Mouse (Mus musculus): Measurements from ENCODE around the gene Cfap58. TPM values are rescaled to one million over a fixed set of nuclear protein-coding genes. Genes with fewer than 3 reads are reported as not detected.
A peak's percentile ranks its signal among the peaks of the same experiment; 100 is the strongest.

The Cfap58 gene
- polyA plus RNA-seq, 1 experiment from 2014 or later, result 0.12 TPM

DNA sequence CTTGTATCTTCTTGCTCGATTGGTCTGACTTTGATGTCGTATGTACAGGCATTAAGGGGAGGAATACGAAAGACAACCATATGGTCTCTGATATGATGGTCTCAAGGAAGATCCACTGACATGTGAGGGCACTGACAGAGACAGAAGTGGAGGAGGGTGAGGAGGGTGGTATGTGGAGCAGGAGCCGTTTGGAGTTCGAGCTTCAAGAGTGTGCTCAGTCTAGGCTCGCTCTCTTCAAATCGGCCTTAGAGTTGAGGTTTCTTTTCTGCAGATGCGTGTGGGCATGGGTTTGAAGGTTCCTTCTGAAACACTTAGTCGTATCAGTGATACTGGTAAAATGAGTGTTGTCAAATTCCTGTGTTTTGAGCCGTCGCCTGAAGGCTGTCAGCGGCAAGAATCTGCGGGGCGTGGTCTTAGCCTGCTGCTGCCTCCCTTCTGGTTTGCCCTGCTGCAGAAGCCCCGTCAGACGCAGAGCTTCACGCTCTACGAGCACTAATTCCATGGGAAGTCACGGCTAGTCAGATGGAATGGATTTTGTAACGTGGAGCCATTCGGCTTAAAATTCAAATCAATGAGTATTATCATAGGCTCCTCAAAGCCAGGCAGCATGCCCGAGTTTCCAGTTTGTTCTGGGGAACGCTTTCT is 9.5 kb downstream of the Cfap58 start:
- 34% methylated on average over 23 of the region's 23 CpGs for WGBS
- H3K4me2 ChIP-seq (ENCODE audit: low read length), result peak overlapping the region; percentile 60
- no peaks in the 10 kb centered on the region for H3K36me3 ChIP-seq (ENCODE audit: control insufficient read depth, insufficient read depth, low read length)
- no peak for ATAC-seq (ENCODE audit: insufficient number of reproducible peaks, insufficient read depth, low FRiP score, low read depth)
- peaks cover 0 to 2% of the 10 kb centered on the region in 2 experiments; a peak in 1 of 4 replicates for H3K4me1 ChIP-seq (ENCODE audit: control insufficient read depth in 2 of 2, insufficient read depth in 2 of 2, low read length in 2 of 2)
- H3K4me3 ChIP-seq (ENCODE audit: control insufficient read depth in 1 of 2, insufficient read depth in 1 of 2, low read depth in 1 of 2, low read length in 2 of 2), result peak overlapping the region; percentile 2 to 27; a peak in 3 of 4 replicates
- H3K9me3 ChIP-seq (ENCODE audit: control insufficient read depth, low read length), result no peaks in the 10 kb centered on the region
- H3K27ac ChIP-seq (replicated peaks in 1 of 2; ENCODE audit: control insufficient read depth in 1 of 2, insufficient read depth in 1 of 2, low read depth in 2 of 2, low read length in 2 of 2), result no peak overlapping the region
- no peaks in the 10 kb centered on the region for H3K27me3 ChIP-seq (ENCODE audit: control insufficient read depth, insufficient read depth, low read length)
- peak overlapping the region; percentile 46 for H3K9ac ChIP-seq (ENCODE audit: low read length)

DNA sequence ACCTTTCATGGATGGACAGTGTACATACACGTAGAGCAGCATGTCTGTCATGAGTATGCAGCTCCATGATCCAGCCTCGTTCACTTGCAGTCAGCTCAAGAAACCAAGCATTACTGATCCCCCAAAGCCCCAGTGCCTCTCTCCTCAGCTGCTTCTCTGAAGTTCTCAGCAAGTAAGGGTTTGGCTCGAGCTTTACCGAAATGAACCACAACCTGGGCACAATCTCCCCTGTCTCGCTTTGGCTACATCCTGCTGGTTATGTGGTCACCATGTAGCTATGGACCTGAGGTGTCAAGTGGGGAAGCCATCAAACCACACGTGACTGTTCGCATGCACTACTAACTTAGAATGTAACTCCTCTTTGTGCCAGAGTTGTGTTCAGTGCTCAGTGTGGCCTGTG is 13.5 kb downstream of the Cfap58 start:
- no peak for ATAC-seq (ENCODE audit: insufficient number of reproducible peaks, insufficient read depth, low FRiP score, low read depth)
- peaks cover 0 to 2% of the 10 kb centered on the region in 2 experiments; a peak in 1 of 4 replicates for H3K4me1 ChIP-seq (ENCODE audit: control insufficient read depth in 2 of 2, insufficient read depth in 2 of 2, low read length in 2 of 2)
- no peaks in the 10 kb centered on the region for H3K36me3 ChIP-seq (ENCODE audit: control insufficient read depth, insufficient read depth, low read length)
- H3K4me2 ChIP-seq (ENCODE audit: low read length), result no peak overlapping the region
- 75% methylated on average over 7 of the region's 7 CpGs for WGBS
- no peak overlapping the region for H3K27ac ChIP-seq (replicated peaks in 1 of 2; ENCODE audit: control insufficient read depth in 1 of 2, insufficient read depth in 1 of 2, low read depth in 2 of 2, low read length in 2 of 2)
- H3K9me3 ChIP-seq (ENCODE audit: control insufficient read depth, low read length), result no peaks in the 10 kb centered on the region
- no peak overlapping the region for H3K9ac ChIP-seq (ENCODE audit: low read length)
- no peaks in the 10 kb centered on the region for H3K27me3 ChIP-seq (ENCODE audit: control insufficient read depth, insufficient read depth, low read length)
- no peak overlapping the region for H3K4me3 ChIP-seq (ENCODE audit: control insufficient read depth in 1 of 2, insufficient read depth in 1 of 2, low read depth in 1 of 2, low read length in 2 of 2)

DNA sequence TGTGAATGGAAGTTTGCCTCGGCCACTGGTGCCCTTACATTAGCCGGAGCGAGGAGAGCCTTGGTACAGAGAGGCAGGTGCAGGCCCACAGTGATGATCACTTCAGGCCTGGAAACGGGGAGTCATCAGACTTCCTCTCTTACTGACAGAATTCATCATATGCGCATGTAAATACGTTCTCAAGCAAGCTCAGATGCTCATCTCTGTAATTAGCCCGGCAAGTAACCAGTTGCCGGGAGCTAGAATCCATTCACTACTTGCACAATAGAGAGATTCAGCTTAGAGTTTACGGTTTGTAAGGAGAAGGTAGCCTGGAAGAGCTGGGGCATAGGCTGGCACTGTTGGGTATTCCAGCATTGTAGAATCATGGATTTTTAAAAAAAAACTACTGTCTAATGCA is 15.7 kb downstream of the Cfap58 start:
- H3K27ac ChIP-seq (replicated peaks in 1 of 2; ENCODE audit: control insufficient read depth in 1 of 2, insufficient read depth in 1 of 2, low read depth in 2 of 2, low read length in 2 of 2), result no peak overlapping the region
- H3K27me3 ChIP-seq (ENCODE audit: control insufficient read depth, insufficient read depth, low read length), result no peaks in the 10 kb centered on the region
- WGBS, result 80% methylated on average over 9 of the region's 9 CpGs
- H3K9me3 ChIP-seq (ENCODE audit: control insufficient read depth, low read length), result no peaks in the 10 kb centered on the region
- no peaks in the 10 kb centered on the region for H3K36me3 ChIP-seq (ENCODE audit: control insufficient read depth, insufficient read depth, low read length)
- no peaks in the 10 kb centered on the region for H3K4me1 ChIP-seq (ENCODE audit: control insufficient read depth in 2 of 2, insufficient read depth in 2 of 2, low read length in 2 of 2)
- H3K4me2 ChIP-seq (ENCODE audit: low read length), result no peak overlapping the region
- no peak overlapping the region for H3K9ac ChIP-seq (ENCODE audit: low read length)
- ATAC-seq (ENCODE audit: insufficient number of reproducible peaks, insufficient read depth, low FRiP score, low read depth), result no peak
- H3K4me3 ChIP-seq (ENCODE audit: control insufficient read depth in 1 of 2, insufficient read depth in 1 of 2, low read depth in 1 of 2, low read length in 2 of 2), result no peak overlapping the region

DNA sequence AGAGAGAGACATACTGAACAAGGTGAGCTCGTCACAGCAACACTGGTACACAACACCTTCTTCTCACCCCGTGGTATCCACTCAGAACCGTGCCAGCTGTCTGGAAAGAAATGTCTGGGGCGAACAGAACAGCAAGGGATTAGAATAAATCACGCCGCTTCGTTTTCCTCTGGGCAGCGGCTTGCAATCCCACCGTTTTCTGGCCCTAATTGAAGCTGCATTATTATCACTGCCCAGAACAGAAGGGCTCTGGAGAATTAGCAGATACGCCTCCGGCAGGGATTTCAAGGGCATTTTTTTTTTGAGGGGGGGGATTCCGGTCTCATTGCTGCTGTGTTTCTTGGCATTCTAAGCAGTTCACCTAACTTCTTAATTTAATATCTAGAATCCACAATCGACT is 20.7 kb downstream of the Cfap58 start:
- Histone ChIP-seq H3K36me3 (ENCODE audit: control insufficient read depth, insufficient read depth, low read length) (no peaks in the 10 kb centered on the region), H3K4me3 (ENCODE audit: control insufficient read depth in 1 of 2, insufficient read depth in 1 of 2, low read depth in 1 of 2, low read length in 2 of 2) (no peak overlapping the region), H3K4me1 (ENCODE audit: control insufficient read depth in 2 of 2, insufficient read depth in 2 of 2, low read length in 2 of 2) (no peaks in the 10 kb centered on the region), H3K9me3 (ENCODE audit: control insufficient read depth, low read length) (no peaks in the 10 kb centered on the region), H3K27ac (replicated peaks in 1 of 2; ENCODE audit: control insufficient read depth in 1 of 2, insufficient read depth in 1 of 2, low read depth in 2 of 2, low read length in 2 of 2) (no peak overlapping the region), H3K27me3 (ENCODE audit: control insufficient read depth, insufficient read depth, low read length) (no peaks in the 10 kb centered on the region), H3K9ac (ENCODE audit: low read length) (no peak overlapping the region), H3K4me2 (ENCODE audit: low read length) (no peak overlapping the region)
- 66% methylated on average over 13 of the region's 13 CpGs for WGBS
- no peak for ATAC-seq (ENCODE audit: insufficient number of reproducible peaks, insufficient read depth, low FRiP score, low read depth)

DNA sequence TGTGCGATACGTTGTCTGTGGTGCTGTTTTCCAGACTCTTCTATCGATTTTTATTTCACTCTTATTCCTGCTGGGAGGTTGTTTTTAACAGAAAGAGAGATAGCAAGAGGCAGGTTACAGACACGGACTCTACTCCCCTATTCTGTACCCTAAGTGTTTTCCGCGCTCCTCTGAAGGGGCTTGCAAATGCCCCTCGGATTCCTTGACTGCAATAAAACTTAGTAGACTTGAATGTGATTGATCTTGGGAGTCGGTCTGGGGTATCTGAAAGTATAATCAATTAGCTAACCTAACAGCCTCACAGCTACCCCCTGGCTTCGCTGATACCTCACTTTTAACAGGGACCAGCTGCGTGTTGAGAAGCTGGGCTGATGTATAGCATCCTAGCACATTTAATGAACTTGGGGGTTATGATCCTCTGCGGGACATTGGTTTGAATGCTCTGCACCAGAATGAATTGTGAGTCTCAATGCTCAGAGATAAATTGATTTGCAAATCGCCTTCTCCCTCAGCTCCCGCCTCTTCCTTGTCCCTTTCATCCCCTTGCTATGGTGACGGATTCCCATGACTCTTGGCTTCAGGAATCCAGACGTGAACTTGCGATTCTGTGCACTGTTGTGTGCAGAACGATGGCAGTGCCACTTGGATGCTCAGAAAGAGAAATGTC is 31.7 kb downstream of the Cfap58 start:
- Histone ChIP-seq H3K4me3 (ENCODE audit: control insufficient read depth in 1 of 2, insufficient read depth in 1 of 2, low read depth in 1 of 2, low read length in 2 of 2) (no peak overlapping the region), H3K27ac (replicated peaks in 1 of 2; ENCODE audit: control insufficient read depth in 1 of 2, insufficient read depth in 1 of 2, low read depth in 2 of 2, low read length in 2 of 2) (no peak overlapping the region), H3K36me3 (ENCODE audit: control insufficient read depth, insufficient read depth, low read length) (no peaks in the 10 kb centered on the region), H3K27me3 (ENCODE audit: control insufficient read depth, insufficient read depth, low read length) (no peaks in the 10 kb centered on the region), H3K9ac (ENCODE audit: low read length) (no peak overlapping the region), H3K4me1 (ENCODE audit: control insufficient read depth in 2 of 2, insufficient read depth in 2 of 2, low read length in 2 of 2) (no peaks in the 10 kb centered on the region), H3K4me2 (ENCODE audit: low read length) (no peak overlapping the region), H3K9me3 (ENCODE audit: control insufficient read depth, low read length) (peaks cover 3% of the 10 kb centered on the region; the same call in 1 of the 2 replicates)
- WGBS, result 67% methylated on average over 17 of the region's 17 CpGs
- no peak for ATAC-seq (ENCODE audit: insufficient number of reproducible peaks, insufficient read depth, low FRiP score, low read depth)

DNA sequence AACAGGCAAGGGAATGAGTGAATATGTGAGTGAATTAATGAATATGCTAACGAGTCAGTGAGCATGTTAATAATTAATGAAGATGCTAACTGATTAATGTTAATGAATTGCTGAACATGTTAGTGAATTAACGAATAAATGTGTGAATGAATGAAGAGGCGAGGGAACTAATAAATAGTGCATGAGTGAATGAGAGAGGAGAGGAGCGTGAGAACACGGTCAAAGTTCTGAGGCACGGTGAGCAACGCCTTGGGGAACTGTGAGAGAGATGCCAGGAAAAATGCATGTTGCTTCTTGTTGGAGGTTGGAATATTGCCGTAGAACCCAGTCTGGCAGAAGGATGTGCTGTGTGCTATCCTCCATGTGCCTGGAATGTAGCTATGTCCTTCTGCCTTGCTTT is 33.6 kb downstream of the Cfap58 start:
- ATAC-seq (ENCODE audit: insufficient number of reproducible peaks, insufficient read depth, low FRiP score, low read depth), result no peak
- Histone ChIP-seq H3K4me3 (ENCODE audit: control insufficient read depth in 1 of 2, insufficient read depth in 1 of 2, low read depth in 1 of 2, low read length in 2 of 2) (no peak overlapping the region), H3K4me1 (ENCODE audit: control insufficient read depth in 2 of 2, insufficient read depth in 2 of 2, low read length in 2 of 2) (no peaks in the 10 kb centered on the region), H3K9ac (ENCODE audit: low read length) (no peak overlapping the region), H3K9me3 (ENCODE audit: control insufficient read depth, low read length) (no peaks in the 10 kb centered on the region), H3K4me2 (ENCODE audit: low read length) (no peak overlapping the region), H3K36me3 (ENCODE audit: control insufficient read depth, insufficient read depth, low read length) (no peaks in the 10 kb centered on the region), H3K27me3 (ENCODE audit: control insufficient read depth, insufficient read depth, low read length) (no peaks in the 10 kb centered on the region), H3K27ac (replicated peaks in 1 of 2; ENCODE audit: control insufficient read depth in 1 of 2, insufficient read depth in 1 of 2, low read depth in 2 of 2, low read length in 2 of 2) (no peak overlapping the region)
- 84% methylated on average over 8 of the region's 8 CpGs for WGBS

DNA sequence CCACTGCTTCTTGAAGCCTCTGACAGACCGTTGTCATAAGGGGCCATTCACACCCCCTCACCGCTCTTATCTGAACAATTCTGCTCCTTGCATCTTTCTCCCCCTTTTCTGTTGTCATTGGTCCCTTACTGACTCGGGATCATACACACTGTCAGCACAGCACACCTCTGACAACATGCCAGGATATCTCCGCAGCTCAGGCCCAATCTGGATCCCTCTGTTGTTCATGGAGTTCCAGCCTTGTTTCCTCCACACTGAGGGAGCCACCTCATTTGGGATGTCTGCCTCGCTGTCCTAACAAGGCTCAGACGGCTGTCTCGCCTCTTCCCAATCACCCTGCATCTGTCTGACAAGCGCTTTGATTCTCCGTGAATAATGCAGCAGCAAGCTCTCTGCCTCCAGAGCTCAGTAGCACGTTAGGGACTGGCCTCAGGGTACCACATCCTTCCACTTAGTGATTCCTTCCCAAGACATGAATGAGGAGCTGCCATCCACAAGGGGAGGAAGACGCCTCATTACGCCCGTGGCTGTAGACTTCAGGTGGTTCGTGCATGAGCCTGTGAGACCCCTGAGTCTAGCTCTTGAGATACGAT is 40.7 kb downstream of the Cfap58 start:
- ATAC-seq (ENCODE audit: insufficient number of reproducible peaks, insufficient read depth, low FRiP score, low read depth), result no peak
- no peaks in the 10 kb centered on the region for H3K36me3 ChIP-seq (ENCODE audit: control insufficient read depth, insufficient read depth, low read length)
- H3K9me3 ChIP-seq (ENCODE audit: control insufficient read depth, low read length), result no peaks in the 10 kb centered on the region
- H3K4me2 ChIP-seq (ENCODE audit: low read length), result no peak overlapping the region
- H3K9ac ChIP-seq (ENCODE audit: low read length), result no peak overlapping the region
- H3K4me3 ChIP-seq (ENCODE audit: control insufficient read depth in 1 of 2, insufficient read depth in 1 of 2, low read depth in 1 of 2, low read length in 2 of 2), result no peak overlapping the region
- WGBS, result 63% methylated on average over 15 of the region's 15 CpGs
- H3K27ac ChIP-seq (replicated peaks in 1 of 2; ENCODE audit: control insufficient read depth in 1 of 2, insufficient read depth in 1 of 2, low read depth in 2 of 2, low read length in 2 of 2), result no peak overlapping the region
- no peaks in the 10 kb centered on the region for H3K4me1 ChIP-seq (ENCODE audit: control insufficient read depth in 2 of 2, insufficient read depth in 2 of 2, low read length in 2 of 2)
- H3K27me3 ChIP-seq (ENCODE audit: control insufficient read depth, insufficient read depth, low read length), result no peaks in the 10 kb centered on the region
